Mouse (Mus musculus): ENCODE data around the gene Arl9. TPM values are rescaled to one million over a fixed set of nuclear protein-coding genes. Genes with fewer than 3 reads are reported as not detected.

Gene Arl9
- polyA plus RNA-seq, 1 experiment from 2014 or later = 0.35 TPM

DNA sequence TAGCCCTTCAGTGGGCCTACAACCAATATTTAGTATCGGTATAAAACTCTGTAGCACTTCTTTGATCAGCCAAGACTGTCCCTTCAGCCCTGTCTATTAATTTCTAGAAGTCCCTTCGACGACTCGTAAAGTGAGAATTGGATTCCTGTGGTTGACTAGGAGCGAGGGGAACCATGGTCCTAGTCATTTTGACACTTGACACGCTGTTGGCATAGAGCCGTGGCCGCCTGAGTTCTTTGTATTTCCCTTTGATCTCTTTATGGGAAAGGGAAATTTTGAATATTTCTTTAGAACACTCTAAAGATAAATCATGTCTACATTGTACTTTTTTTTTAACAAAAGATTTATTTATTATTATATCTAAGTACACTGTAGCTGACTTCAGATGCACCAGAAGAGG is 28.1 kb upstream of the Arl9 start:
- WGBS = 89% methylated on average over 8 of the region's 8 CpGs
- Histone ChIP-seq H3K36me3 (peaks cover 26% of the 10 kb centered on the region), H3K4me1 (replicated peaks) (peaks cover 25% of the 10 kb centered on the region), H3K27ac (no peak overlapping the region), H3K4me3 (peak overlapping the region; percentile 90), H3K4me2 (peak overlapping the region; percentile 90), H3K27me3 (no peaks in the 10 kb centered on the region), H3K9me3 (no peaks in the 10 kb centered on the region), H3K9ac (peak overlapping the region; percentile 88)
- no peak for ATAC-seq (ENCODE audit: low FRiP score)

DNA sequence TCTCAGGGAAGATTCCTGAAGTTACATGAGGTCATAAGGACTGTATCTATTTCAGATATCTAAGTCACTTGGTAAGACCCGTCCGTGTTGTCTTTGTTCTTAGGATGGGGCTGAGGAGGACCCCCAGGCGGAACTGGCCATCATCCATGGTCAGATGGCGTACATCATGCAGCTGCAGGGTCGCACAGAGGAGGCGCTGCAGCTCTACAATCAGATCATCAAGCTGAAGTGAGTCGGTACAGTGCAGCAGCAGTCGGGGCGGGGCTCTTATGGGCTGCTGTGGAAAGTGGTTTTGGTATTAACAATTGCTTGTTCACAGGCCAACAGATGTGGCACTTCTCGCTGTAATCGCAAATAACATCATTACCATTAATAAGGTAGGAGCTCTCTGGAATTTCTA is 19.8 kb upstream of the Arl9 start:
- Histone ChIP-seq H3K9ac (no peak overlapping the region), H3K27ac (no peak overlapping the region), H3K4me1 (replicated peaks) (no peaks in the 10 kb centered on the region), H3K4me3 (no peak overlapping the region), H3K27me3 (no peaks in the 10 kb centered on the region), H3K36me3 (peaks cover 71% of the 10 kb centered on the region), H3K9me3 (no peaks in the 10 kb centered on the region), H3K4me2 (no peak overlapping the region)
- 95% methylated on average over 11 of the region's 11 CpGs for WGBS
- ATAC-seq (ENCODE audit: low FRiP score) = no peak

DNA sequence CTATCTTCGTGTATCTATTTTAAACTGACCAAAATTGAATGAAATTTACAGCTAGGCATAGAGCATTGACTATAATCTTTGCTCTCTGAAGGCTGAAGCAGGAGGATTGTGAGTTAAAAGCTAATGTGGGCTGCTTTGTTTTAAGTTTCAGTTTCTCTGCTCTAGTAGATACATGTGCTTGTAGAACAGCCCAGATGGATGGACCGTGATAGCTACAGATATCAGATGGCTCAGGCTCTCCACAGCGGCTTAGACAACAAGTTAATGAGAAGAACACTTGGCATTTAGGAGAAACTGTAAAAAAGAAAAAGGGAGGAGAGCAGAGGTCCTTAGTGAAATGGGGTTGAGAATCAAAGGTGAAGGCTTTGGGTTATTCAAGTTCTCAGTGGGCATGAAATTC is 13.1 kb upstream of the Arl9 start:
- ATAC-seq (ENCODE audit: low FRiP score) = no peak
- no peaks in the 10 kb centered on the region for H3K27me3 ChIP-seq
- WGBS = 98% methylated on average over 3 of the region's 3 CpGs
- H3K9ac ChIP-seq = no peak overlapping the region
- H3K4me2 ChIP-seq = no peak overlapping the region
- peaks cover 80% of the 10 kb centered on the region for H3K36me3 ChIP-seq
- H3K9me3 ChIP-seq = no peaks in the 10 kb centered on the region
- no peaks in the 10 kb centered on the region for H3K4me1 ChIP-seq (replicated peaks)
- no peak overlapping the region for H3K4me3 ChIP-seq
- H3K27ac ChIP-seq = no peak overlapping the region

DNA sequence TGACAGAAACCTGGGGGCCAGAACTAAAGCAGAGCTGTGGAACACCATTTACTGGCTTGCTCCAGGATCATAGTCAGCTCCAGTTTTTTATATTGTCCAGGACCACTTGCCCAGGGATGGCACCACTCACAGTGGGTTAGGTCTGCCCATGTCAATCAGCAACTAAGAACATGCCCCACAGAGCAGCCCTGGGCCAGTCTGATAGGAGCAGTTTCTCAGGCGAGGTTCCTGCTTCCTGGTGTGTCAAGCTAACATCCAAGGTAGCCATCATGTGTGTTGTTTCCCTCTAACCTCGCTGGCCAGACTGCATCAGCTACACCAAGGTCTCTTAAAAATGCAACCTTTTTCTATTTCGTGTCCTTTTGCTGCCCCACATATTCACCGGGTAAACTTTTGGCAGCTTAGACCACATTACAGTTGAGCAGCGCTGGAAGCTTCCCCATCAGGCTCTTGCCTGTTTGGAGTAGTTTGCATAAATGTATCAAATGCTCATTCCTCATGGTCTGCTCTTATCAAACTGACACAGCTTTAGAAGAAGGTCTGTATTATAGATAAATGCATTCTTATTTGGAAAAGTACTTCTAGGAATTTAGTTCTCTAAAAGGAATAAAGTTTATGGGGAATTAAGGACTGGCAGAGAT is 10.6 kb upstream of the Arl9 start:
- Histone ChIP-seq H3K9ac (no peak overlapping the region), H3K4me2 (no peak overlapping the region), H3K4me1 (replicated peaks) (no peaks in the 10 kb centered on the region), H3K4me3 (no peak overlapping the region), H3K9me3 (no peaks in the 10 kb centered on the region), H3K36me3 (peaks cover 82% of the 10 kb centered on the region), H3K27me3 (no peaks in the 10 kb centered on the region), H3K27ac (no peak overlapping the region)
- ATAC-seq (ENCODE audit: low FRiP score) = no peak
- WGBS = 93% methylated on average over 5 of the region's 5 CpGs

DNA sequence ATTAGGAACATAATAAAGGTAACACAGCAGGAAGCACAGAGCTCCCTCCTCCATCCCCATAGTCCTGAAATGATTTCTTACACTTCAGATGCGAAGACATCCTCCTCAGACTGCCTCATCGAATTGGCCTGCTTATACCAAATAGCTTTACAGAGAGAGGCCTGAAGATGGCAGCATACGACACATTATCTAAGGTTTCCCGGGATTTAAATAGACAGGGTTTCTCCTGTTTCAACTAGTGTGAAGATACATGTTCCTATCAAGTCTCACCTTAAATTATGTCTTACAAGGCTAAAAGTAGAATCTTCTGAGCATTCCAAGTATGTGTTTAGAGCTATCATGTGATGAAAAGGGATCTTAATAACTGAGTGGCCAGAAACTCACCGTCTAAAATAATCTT is 5.4 kb upstream of the Arl9 start:
- no peak overlapping the region for H3K4me3 ChIP-seq
- H3K9me3 ChIP-seq = no peaks in the 10 kb centered on the region
- H3K9ac ChIP-seq = no peak overlapping the region
- no peaks in the 10 kb centered on the region for H3K4me1 ChIP-seq (replicated peaks)
- H3K36me3 ChIP-seq = peaks cover 69% of the 10 kb centered on the region
- no peak overlapping the region for H3K4me2 ChIP-seq
- WGBS = 52% methylated on average over 5 of the region's 5 CpGs
- no peak overlapping the region for H3K27ac ChIP-seq
- no peak for ATAC-seq (ENCODE audit: low FRiP score)
- H3K27me3 ChIP-seq = no peaks in the 10 kb centered on the region

DNA sequence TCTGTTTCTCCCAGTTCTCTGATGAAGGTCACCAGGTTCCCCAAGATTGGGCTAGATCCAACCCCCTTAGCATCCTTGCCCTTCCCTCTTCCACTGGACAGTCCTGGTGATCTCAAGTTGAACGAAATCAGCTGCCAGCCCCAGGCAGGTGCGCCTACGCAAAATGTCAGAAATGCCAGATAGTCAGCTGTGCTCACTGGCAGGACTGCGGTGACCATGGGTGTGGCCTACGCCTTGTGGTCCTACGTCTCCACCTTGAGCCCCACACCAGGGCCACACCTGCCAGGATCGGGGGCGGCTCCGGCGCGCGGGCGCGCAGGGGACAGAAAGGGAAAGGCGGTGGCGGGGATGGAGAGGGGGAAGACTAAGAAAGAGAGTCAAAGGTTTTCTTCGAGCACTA is 2.7 kb upstream of the Arl9 start:
- peaks cover 45% of the 10 kb centered on the region for H3K36me3 ChIP-seq
- H3K4me2 ChIP-seq = no peak overlapping the region
- no peak for ATAC-seq (ENCODE audit: low FRiP score)
- no peaks in the 10 kb centered on the region for H3K27me3 ChIP-seq
- no peak overlapping the region for H3K9ac ChIP-seq
- no peaks in the 10 kb centered on the region for H3K9me3 ChIP-seq
- H3K27ac ChIP-seq = no peak overlapping the region
- no peaks in the 10 kb centered on the region for H3K4me1 ChIP-seq (replicated peaks)
- H3K4me3 ChIP-seq = no peak overlapping the region
- 94% methylated on average over 17 of the region's 17 CpGs for WGBS

DNA sequence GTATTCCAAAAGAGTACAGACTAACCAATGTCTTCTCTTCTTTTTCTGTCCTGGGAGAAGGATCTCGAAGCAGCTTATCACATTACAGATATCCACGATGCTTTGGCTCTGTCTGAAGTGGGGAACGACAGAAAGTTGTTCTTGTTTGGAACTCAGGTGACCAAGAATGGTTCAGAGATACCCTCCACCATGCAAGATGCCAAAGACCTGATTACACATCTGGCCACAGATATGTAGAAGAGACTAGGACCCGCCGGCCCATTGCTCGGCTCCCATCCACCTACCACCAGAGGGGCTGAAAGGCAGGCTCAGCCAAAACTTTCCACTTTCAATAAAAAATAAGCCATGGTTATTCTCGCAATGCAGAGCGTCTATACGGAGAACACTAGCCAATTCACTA is 6.5 kb downstream of the Arl9 start:
- H3K4me3 ChIP-seq = no peak overlapping the region
- no peaks in the 10 kb centered on the region for H3K9me3 ChIP-seq
- H3K27me3 ChIP-seq = no peaks in the 10 kb centered on the region
- no peak overlapping the region for H3K9ac ChIP-seq
- H3K4me1 ChIP-seq (replicated peaks) = no peaks in the 10 kb centered on the region
- no peak for ATAC-seq (ENCODE audit: low FRiP score)
- H3K36me3 ChIP-seq = no peaks in the 10 kb centered on the region
- 93% methylated on average over 9 of the region's 9 CpGs for WGBS
- H3K27ac ChIP-seq = no peak overlapping the region
- H3K4me2 ChIP-seq = no peak overlapping the region

DNA sequence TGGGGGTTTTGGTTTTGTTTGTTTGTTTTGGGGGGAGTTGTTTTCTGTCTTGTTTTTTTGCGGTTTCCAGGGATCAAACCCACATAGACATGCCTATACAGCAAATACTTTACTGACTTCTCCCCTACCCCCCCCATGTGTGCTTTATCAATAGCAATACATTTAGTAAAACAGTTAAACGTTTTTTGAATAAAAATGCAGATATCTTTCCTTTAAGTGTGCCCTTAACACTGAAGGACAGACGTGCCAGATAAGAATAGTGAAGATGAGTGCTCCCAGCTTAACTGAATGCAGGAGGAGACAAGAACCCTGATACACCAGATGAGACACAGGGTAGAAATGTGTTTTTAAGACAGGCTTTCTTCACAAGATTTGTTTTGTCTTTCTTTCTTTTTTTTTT is 7.2 kb downstream of the Arl9 start:
- Histone ChIP-seq H3K4me3 (no peak overlapping the region), H3K36me3 (no peaks in the 10 kb centered on the region), H3K4me2 (no peak overlapping the region), H3K27me3 (no peaks in the 10 kb centered on the region), H3K9ac (no peak overlapping the region), H3K27ac (no peak overlapping the region), H3K9me3 (no peaks in the 10 kb centered on the region), H3K4me1 (replicated peaks) (peaks cover under 1% of the 10 kb centered on the region; the same call in 1 of the 2 replicates)
- no peak for ATAC-seq (ENCODE audit: low FRiP score)
- WGBS = 68% methylated on average over 3 of the region's 3 CpGs

DNA sequence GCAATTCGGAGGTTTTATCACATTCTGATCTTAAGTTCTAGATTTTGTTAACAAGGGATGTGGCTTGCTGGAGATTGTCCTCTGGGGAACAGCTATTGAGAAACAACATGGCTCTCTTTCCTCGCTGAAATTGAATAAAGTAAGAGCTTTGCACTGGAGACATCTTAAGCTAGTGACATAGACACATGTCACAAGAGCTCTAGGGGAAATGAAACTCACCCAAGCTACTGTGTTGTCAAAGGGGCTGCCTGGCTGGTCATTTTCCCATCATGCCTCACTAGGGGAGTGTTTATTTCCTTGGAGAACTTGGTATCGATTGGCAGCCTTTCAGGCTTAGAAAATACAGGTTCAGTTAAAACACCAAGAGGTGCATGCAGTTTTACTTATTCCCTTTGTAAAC is 9.3 kb downstream of the Arl9 start:
- Histone ChIP-seq H3K4me3 (no peak overlapping the region), H3K27ac (no peak overlapping the region), H3K36me3 (no peaks in the 10 kb centered on the region), H3K27me3 (no peaks in the 10 kb centered on the region), H3K9ac (no peak overlapping the region), H3K4me2 (no peak overlapping the region), H3K9me3 (no peaks in the 10 kb centered on the region), H3K4me1 (replicated peaks) (peaks cover 4% of the 10 kb centered on the region; the same call in 1 of the 2 replicates)
- no peak for ATAC-seq (ENCODE audit: low FRiP score)
- 86% methylated on average over 3 of the region's 3 CpGs for WGBS

DNA sequence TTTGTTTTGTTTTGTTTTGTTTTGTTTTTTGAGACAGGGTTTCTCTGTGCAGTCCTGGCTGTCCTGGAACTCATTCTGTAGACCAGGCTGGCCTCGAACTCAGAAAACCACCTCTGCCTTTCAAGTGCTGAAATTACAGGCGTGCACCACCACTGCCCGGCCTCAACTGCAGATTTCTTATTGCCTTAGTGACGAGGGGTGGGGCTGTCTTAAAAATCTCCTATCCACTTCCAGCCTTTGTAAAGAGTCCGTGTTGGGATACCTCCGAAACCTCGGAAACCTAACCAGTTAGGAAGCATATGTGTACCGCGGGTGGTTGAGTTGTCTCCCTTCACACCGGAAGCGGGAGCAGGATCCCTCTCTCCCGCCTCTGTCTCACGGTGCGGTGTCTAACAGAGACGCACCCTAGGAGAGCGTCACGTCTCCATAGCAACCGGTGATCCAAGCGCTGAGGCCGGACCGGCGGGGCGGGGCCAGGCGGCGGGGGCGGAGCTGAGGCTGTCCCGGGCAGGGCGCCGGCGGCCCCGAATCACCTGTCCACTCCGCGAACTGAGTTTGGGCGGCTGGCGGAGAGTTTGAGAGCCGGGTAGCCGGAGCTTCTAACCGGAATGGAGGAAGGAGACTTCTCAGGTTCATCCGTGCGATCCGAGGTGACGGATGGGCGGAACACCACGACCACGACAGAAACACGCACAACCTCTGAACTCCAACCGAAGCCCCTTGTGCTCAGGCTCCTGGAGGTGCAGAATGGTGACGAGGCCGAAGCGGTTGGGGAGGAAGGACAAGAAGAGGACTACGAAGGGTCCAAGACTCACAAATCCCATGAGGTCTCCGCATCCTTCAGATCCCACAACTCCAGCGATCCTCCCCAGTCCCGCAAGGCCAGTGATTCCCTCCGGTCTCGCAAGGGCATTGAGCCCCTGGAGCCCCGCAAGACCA is 12.0 kb downstream of the Arl9 start, which contains the start of gene Thegl:
Gene Thegl, plus strand, starts transcription at position 480 of the 939 bp plus-strand sequence.
- WGBS = 10% methylated on average over 57 of the region's 57 CpGs
- peak; percentile 98 for ATAC-seq (ENCODE audit: low FRiP score)

DNA sequence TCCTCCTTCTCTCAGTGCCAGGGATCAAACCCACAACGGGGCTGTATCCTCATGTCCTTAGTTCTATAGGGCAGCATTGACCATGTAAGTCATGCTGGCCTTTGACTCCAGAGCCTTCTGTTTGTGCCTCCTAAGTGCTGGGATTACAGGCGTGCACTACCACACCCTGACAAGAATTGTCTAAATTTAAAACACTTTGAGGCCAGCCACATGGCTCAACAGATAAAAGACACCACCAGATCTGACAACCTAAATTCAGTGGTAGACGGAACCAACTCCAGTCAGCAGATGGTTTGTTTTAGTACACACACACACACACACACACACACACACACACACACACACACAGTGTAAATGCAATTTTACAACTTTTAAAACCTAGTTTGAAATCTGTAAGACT is 24.2 kb downstream of the Arl9 start:
- H3K4me1 ChIP-seq (replicated peaks) = no peaks in the 10 kb centered on the region
- H3K9me3 ChIP-seq = no peaks in the 10 kb centered on the region
- H3K36me3 ChIP-seq = no peaks in the 10 kb centered on the region
- no peak overlapping the region for H3K27ac ChIP-seq
- 88% methylated on average over 3 of the region's 3 CpGs for WGBS
- no peak overlapping the region for H3K4me3 ChIP-seq
- ATAC-seq (ENCODE audit: low FRiP score) = no peak
- no peak overlapping the region for H3K4me2 ChIP-seq
- no peak overlapping the region for H3K9ac ChIP-seq
- no peaks in the 10 kb centered on the region for H3K27me3 ChIP-seq

More for the DNA sequence above, 12.0 kb downstream of the Arl9 start, which contains the start of gene Thegl:
- no peaks in the 10 kb centered on the region for H3K9me3 ChIP-seq
- no peaks in the 10 kb centered on the region for H3K27me3 ChIP-seq
- H3K4me3 ChIP-seq = peak within 1 kb of the TSS; percentile 57
- peak within 1 kb of the TSS; percentile 73 for H3K4me2 ChIP-seq
- H3K9ac ChIP-seq = peak within 1 kb of the TSS; percentile 69
- H3K27ac ChIP-seq = no peak within 1 kb of the TSS
- no peaks in the 10 kb centered on the region for H3K36me3 ChIP-seq
- H3K4me1 ChIP-seq (replicated peaks) = peaks cover 4% of the 10 kb centered on the region; the same call in 1 of the 2 replicates

DNA sequence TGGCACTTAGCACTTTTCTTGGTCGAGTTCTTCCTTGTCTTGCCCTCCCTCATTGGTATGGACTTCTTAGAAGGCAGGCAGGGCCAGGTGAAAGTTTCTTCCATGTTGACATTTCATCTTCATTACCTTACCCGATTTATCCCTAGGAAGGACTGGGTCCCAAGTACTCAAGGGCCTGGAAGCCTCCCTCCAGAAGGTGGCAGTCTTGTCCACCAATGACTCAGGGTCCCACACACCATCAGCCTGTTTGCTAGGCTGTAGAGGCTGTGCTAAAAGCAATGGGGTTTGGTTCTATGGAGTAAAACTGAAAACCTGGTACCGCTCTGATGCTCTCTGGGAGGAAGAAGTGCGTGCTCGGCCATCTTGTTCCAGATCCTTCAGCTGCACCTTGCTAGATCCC is 25.9 kb downstream of the Arl9 start:
- Histone ChIP-seq H3K4me2 (no peak overlapping the region), H3K9me3 (no peaks in the 10 kb centered on the region), H3K4me1 (replicated peaks) (no peaks in the 10 kb centered on the region), H3K27me3 (no peaks in the 10 kb centered on the region), H3K36me3 (no peaks in the 10 kb centered on the region), H3K9ac (no peak overlapping the region), H3K27ac (no peak overlapping the region), H3K4me3 (no peak overlapping the region)
- WGBS = 82% methylated on average over 5 of the region's 5 CpGs
- no peak for ATAC-seq (ENCODE audit: low FRiP score)

All from hindbrain, embryonic 13.5 days (tissue).